Mouse (Mus musculus) forebrain, embryonic 14.5 days (tissue): Measurements from ENCODE around the gene Scamp4. TPM values are rescaled to one million over a fixed set of nuclear protein-coding genes. Genes with fewer than 3 reads are reported as not detected.

Experiments
- ATAC-seq: fragments of 200-750 bp; cut with Nextera tagmentation; 2 replicates; pipeline ENCODE4 v1.8.0; 2017; ENCODE audit warnings: mild to moderate bottlenecking, moderate library complexity
- DNase-seq: peaks from one replicate; pipeline ENCODE4 v3.0.0-alpha.2; 2015; ENCODE audit warnings: low spot score
- H3K27ac ChIP-seq: fragments of 300-500 bp; sonication (generic); 2 replicates; pipeline ENCODE4 v1.5.1; 2014; ENCODE audit warnings: low read depth, mild to moderate bottlenecking, control low read depth, low read length, moderate library complexity
- H3K27me3 ChIP-seq: fragments of 300-500 bp; sonication (generic); replicated peaks from 2 replicates; pipeline ENCODE4 v1.6.1; 2014; ENCODE audit warnings: low read length, control low read depth, mixed read lengths; ENCODE audit not compliant: control insufficient read depth, insufficient read depth
- H3K36me3 ChIP-seq: fragments of 300-500 bp; sonication (generic); 2 replicates; pipeline ENCODE4 v1.6.1; 2014; ENCODE audit warnings: low read length, control low read depth; ENCODE audit not compliant: control insufficient read depth, insufficient read depth
- H3K4me1 ChIP-seq: fragments of 300-500 bp; sonication (generic); 2 replicates; pipeline ENCODE4 v1.6.1; 2014; ENCODE audit warnings: antibody characterized with exemption, low read length, control low read depth; ENCODE audit not compliant: control insufficient read depth, insufficient read depth
- H3K4me2 ChIP-seq: fragments of 300-500 bp; sonication (generic); 2 replicates; pipeline ENCODE4 v1.6.1; 2014; ENCODE audit warnings: mild to moderate bottlenecking, control low read depth, low read length
- H3K4me3 ChIP-seq: fragments of 300-500 bp; sonication (generic); 2 replicates; pipeline ENCODE4 v1.5.1; 2014; ENCODE audit warnings: low read depth, low read length, control low read depth
- H3K9ac ChIP-seq: fragments of 300-500 bp; sonication (generic); 2 replicates; pipeline ENCODE4 v1.6.1; 2014; ENCODE audit warnings: mild to moderate bottlenecking, low read length, control low read depth, moderate library complexity
- H3K9me3 ChIP-seq: fragments of 300-500 bp; sonication (generic); replicated peaks from 2 replicates; pipeline ENCODE4 v1.6.1; 2016; ENCODE audit warnings: low read length, control low read depth, mixed read lengths; ENCODE audit not compliant: control insufficient read depth
- WGBS: fragments of 180-500 bp; shearing (Covaris S2); extraction: QIAGEN DNeasy Blood & Tissue Kit; methylation state at CpG from one replicate; pipeline ENCODE4 v1.1.7; 2014; 5-methylcytosine and 5-hydroxymethylcytosine counted together
- polyA plus RNA-seq: library from polyadenylated mRNA; unstranded; fragments of >200 nt; fragmentation: Nextera tagmentation; extraction: Ambion mirVana; gene quantifications from 2 replicates; pipeline ENCODE4 v1.2.1, GENCODE M21; 2014

Gene Scamp4
- polyA plus RNA-seq, 1 experiment from 2014 or later: 57.7 TPM

DNA sequence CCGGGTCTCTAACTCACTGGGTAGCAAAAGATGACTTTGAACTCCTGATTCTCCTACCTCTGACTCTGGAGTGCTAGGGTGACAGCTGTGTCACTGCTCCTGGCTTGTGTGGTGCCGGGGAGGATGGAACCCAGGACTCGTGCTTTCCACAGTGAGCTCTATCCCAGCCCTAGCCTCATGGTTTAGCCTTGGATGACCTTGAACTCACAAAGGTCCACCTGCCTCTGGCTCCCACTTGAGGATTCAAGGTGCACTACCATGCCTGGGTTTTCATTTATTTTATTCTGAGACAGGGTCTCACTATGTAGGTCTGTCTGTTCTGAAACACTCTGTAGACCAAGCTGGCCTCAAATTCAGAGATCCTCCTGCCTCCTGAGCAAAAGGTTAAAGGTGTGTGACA lies 11.1 kb downstream of the Scamp4 start:
- ATAC-seq: no peak
- H3K36me3 ChIP-seq: peaks cover 54% of the 10 kb centered on the region
- H3K9ac ChIP-seq: no peak overlapping the region
- DNase-seq: no peak
- H3K4me1 ChIP-seq: no peaks in the 10 kb centered on the region
- H3K4me2 ChIP-seq: no peak overlapping the region
- no peak overlapping the region for H3K27ac ChIP-seq
- H3K9me3 ChIP-seq: no peaks in the 10 kb centered on the region
- 87% methylated on average over 3 of the region's 3 CpGs for WGBS
- H3K4me3 ChIP-seq: no peak overlapping the region
- no peaks in the 10 kb centered on the region for H3K27me3 ChIP-seq

DNA sequence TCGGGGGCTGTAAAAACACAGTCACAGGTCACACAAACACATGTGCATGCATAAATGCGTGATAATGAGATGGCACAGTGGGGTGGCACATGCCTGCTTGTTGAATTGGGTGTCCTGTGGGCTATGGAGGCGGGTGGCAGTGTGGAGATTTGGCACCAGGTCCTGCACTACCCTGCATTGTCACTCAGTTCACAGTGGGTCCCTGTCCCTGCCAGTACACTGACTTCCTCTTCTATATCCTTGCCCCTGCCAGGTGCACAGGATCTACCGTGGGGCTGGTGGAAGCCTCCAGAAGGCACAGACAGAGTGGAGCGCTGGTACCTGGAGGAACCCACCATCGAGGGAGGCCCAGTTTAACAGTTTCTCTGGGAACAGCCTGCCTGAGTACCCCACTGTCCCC lies 11.7 kb downstream of the Scamp4 start:
- Histone ChIP-seq H3K27me3 (no peaks in the 10 kb centered on the region), H3K4me3 (no peak overlapping the region), H3K9ac (no peak overlapping the region), H3K36me3 (peaks cover 49% of the 10 kb centered on the region), H3K27ac (no peak overlapping the region), H3K4me2 (no peak overlapping the region), H3K9me3 (no peaks in the 10 kb centered on the region), H3K4me1 (no peaks in the 10 kb centered on the region)
- ATAC-seq (no peak), DNase-seq (no peak)
- WGBS: 95% methylated on average over 6 of the region's 6 CpGs

DNA sequence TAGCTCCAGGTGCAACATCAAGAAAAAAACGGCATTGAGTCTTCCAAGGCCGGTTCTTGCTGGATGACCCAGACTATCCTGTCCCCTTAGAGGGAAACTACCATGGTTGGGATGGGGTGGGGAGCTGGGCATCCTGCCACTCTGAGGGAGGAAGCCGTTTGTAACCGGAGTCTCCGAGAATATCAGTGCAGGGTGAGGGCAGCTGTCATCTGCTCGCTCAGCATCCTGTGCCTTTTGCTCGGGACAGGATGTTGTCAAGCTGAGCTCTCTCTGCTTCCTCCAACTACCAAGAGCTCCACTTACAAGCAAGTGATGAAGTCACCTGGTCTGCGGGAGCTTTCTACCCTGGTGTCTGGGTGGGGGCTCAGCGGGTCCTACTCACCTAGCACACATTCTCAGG lies 15.5 kb downstream of the Scamp4 start:
- Histone ChIP-seq H3K9me3 (no peaks in the 10 kb centered on the region), H3K4me2 (no peak overlapping the region), H3K27ac (no peak overlapping the region), H3K9ac (no peak overlapping the region), H3K27me3 (no peaks in the 10 kb centered on the region), H3K4me1 (peaks cover 4% of the 10 kb centered on the region), H3K36me3 (peaks cover 31% of the 10 kb centered on the region), H3K4me3 (no peak overlapping the region)
- 87% methylated on average over 9 of the region's 9 CpGs for WGBS
- DNase-seq: no peak
- ATAC-seq: no peak

GRCm38 (mm10) chr10:80619465-80620244 lies 17.0 kb downstream of the Scamp4 start:
- H3K27me3 ChIP-seq: no peaks in the 10 kb centered on the region
- no peaks in the 10 kb centered on the region for H3K9me3 ChIP-seq
- H3K4me3 ChIP-seq: no peak overlapping the region
- no peak overlapping the region for H3K9ac ChIP-seq
- DNase-seq (no peak), ATAC-seq (no peak)
- H3K4me1 ChIP-seq: peaks cover 14% of the 10 kb centered on the region
- no peak overlapping the region for H3K4me2 ChIP-seq
- no peak overlapping the region for H3K27ac ChIP-seq
- H3K36me3 ChIP-seq: peaks cover 17% of the 10 kb centered on the region
- WGBS: 29% methylated on average over 8 of the region's 8 CpGs

DNA sequence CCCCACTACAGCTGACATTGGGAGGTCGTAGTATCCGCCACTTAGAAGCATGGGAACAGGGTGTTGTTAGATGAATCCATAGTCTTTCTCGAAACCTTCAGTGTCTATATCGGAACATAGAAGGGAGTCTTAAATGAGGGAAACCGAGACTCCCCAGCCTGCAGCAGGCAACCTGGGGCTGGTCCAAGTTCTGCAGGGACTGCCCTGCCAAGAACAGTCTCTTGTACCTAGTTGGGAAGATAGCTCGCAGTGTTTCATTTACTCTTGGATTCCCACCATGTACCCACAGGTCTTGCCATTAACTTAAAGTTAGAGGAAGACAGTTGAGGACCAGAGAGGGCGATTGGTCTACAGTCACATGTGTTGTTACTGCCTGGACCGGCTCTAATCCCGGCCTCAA lies 17.7 kb downstream of the Scamp4 start:
- Histone ChIP-seq H3K4me2 (no peak overlapping the region), H3K9ac (no peak overlapping the region), H3K4me3 (no peak overlapping the region), H3K36me3 (peaks cover 9% of the 10 kb centered on the region), H3K27me3 (no peaks in the 10 kb centered on the region), H3K4me1 (peaks cover 14% of the 10 kb centered on the region), H3K9me3 (no peaks in the 10 kb centered on the region), H3K27ac (no peak overlapping the region)
- no peak for DNase-seq
- ATAC-seq: no peak
- 86% methylated on average over 9 of the region's 9 CpGs for WGBS

DNA sequence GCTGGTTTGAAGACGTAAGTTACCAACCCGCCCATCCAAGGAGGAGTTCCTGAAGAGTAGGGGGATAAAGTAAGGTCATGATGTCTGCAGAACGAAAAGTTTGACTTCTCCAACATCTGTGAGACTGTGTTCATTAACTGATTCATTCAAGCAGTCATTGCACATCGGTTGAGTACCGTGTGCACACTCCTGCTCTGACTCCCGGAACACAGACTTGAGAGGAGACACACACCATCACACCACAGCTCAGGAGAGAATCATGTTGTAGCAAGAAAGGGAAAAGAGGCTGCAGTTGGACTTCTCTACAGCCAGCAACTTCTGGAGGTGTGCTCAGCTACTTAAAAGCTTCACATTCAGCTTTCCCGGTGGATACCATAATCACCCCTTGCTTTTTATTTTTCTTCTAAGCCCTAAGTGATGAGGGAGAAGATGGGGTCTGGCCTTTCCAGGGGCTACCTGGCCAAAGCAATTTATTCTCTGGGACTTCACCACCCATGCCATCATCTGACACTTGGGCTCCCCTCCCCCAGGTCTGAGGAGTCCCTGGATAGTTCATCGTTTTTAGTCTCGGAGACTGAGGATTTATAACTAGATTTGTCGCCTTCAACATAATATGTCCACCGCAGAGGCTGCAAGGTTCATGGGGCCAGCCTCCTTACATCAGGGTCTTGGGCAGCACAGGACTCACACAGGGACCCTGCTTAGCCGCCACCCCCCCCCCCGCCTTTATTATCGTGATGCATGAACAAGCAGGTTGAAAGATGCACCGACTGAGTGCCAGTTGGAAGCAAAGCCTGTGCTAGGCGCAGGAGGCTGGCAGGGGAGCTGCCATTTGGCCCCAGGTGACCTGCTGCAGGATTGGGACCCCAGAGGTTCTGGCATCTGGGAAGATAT lies 18.4 kb downstream of the Scamp4 start:
- ATAC-seq: no peak
- Histone ChIP-seq H3K27me3 (no peaks in the 10 kb centered on the region), H3K27ac (peak overlapping the region; percentile 96), H3K4me1 (peaks cover 14% of the 10 kb centered on the region), H3K9ac (peak overlapping the region; percentile 60), H3K4me3 (peak overlapping the region; percentile 90), H3K4me2 (peak overlapping the region; percentile 99), H3K9me3 (no peaks in the 10 kb centered on the region), H3K36me3 (peaks cover 7% of the 10 kb centered on the region; the same call in 1 of the 2 replicates)
- DNase-seq: peak; percentile 11
- 57% methylated on average over 16 of the region's 16 CpGs for WGBS

DNA sequence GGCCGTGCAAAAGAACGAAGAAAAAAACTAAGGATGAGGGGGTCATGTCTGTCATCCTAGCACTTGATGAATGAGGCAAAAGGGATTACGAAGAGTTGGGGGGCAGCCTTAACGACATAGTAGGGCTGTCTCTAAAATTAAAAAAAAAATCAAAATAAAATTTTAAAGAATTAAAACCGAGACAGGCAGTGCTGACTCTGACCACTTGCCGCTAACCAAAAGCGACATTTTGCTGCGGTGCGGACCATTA lies 18.9 kb downstream of the Scamp4 start:
- 0 out of 2 replicates have a peak, but pooled peaks cover 4% of the 10 kb centered on the region for H3K36me3 ChIP-seq
- no peak for ATAC-seq
- peak overlapping the region; percentile 90 for H3K4me3 ChIP-seq
- no peaks in the 10 kb centered on the region for H3K27me3 ChIP-seq
- no peak for DNase-seq
- H3K27ac ChIP-seq: peak overlapping the region; percentile 96
- H3K4me1 ChIP-seq: peaks cover 14% of the 10 kb centered on the region
- peak overlapping the region; percentile 60 for H3K9ac ChIP-seq
- peak overlapping the region; percentile 99 for H3K4me2 ChIP-seq
- 4% methylated on average over 9 of the region's 9 CpGs for WGBS
- no peaks in the 10 kb centered on the region for H3K9me3 ChIP-seq

DNA sequence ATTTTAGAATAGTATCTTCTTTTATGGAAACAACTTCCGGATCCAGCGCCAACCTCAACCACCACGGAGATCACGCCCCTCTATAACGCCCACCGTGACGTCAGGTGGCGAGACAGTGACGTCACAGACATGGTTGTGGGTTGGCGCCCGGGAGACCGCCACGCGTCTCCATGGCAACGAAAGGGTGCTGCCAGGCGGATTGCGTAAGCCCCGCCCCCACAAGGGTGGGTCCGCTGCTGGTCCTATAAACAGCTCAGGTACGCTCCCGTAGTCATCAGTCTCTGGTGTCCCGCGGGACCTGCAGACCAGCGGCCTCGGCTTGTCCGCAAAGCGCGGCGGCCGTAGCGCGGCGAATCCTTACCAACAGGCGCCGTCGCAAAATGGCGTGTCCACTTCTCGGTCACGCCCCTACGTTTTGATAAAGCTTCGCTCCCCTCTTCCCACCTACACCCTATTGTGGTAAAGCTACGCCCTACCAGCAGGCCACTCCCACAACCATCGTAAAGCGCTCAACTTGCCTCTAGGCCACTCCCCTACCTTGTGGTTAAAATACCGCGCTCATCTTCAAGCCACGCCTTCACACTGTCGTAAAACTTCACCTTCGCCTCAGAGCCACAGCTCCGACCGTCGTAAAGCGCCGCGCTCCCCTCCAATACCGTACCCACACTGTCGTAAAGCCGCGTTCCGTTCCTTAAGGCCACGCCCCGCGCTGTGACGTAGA lies 19.4 kb downstream of the Scamp4 start:
- Histone ChIP-seq H3K4me1 (peaks cover 14% of the 10 kb centered on the region), H3K9me3 (no peaks in the 10 kb centered on the region), H3K27me3 (no peaks in the 10 kb centered on the region), H3K9ac (peak overlapping the region; percentile 60), H3K27ac (peak overlapping the region; percentile 96), H3K36me3 (0 out of 2 replicates have a peak, but pooled peaks cover 4% of the 10 kb centered on the region), H3K4me3 (peak overlapping the region; percentile 90), H3K4me2 (peak overlapping the region; percentile 99)
- WGBS: under 1% methylated on average over 64 of the region's 64 CpGs
- peak; percentile 97 for ATAC-seq
- DNase-seq: peak; percentile 100
